Mouse (Mus musculus) kidney, postnatal 0 days (tissue): Measurements from ENCODE around the gene Fam43b. TPM values are rescaled to one million over a fixed set of nuclear protein-coding genes. Genes with fewer than 3 reads are reported as not detected.

Experiments used
- ATAC-seq: fragments of 200-750 bp; cut with Nextera tagmentation; replicated peaks from 2 replicates; pipeline ENCODE4 v1.8.0; 2017; ENCODE audit warnings: low read depth, moderate number of reproducible peaks, moderate TSS enrichment, moderate library complexity; ENCODE audit not compliant: low FRiP score
- DNase-seq: peaks from one replicate; pipeline ENCODE4 v3.0.0-alpha.2; 2016; ENCODE audit warnings: low spot score
- H3K27ac ChIP-seq: fragments of 300-500 bp; sonication (generic); 2 replicates; pipeline ENCODE4 v1.5.1; 2014; ENCODE audit warnings: mild to moderate bottlenecking
- H3K27me3 ChIP-seq: fragments of 300-500 bp; sonication (generic); 2 replicates; pipeline ENCODE4 v1.6.1; 2014; ENCODE audit warnings: low read length, mixed read lengths; ENCODE audit not compliant: insufficient read depth
- H3K36me3 ChIP-seq: fragments of 300-500 bp; sonication (generic); 2 replicates; pipeline ENCODE4 v1.6.1; 2014; ENCODE audit warnings: low read length, mixed read lengths; ENCODE audit not compliant: insufficient read depth
- H3K4me1 ChIP-seq: fragments of 300-500 bp; sonication (generic); replicated peaks from 2 replicates; pipeline ENCODE4 v1.6.1; 2014; ENCODE audit warnings: antibody characterized with exemption, low read length, mixed read lengths; ENCODE audit not compliant: insufficient read depth
- H3K4me2 ChIP-seq: fragments of 300-500 bp; sonication (generic); 2 replicates; pipeline ENCODE4 v1.6.1; 2014; ENCODE audit warnings: mild to moderate bottlenecking, low read length, moderate library complexity, mixed read lengths
- H3K4me3 ChIP-seq: fragments of 300-500 bp; sonication (generic); replicated peaks from 2 replicates; pipeline ENCODE4 v1.5.1; 2014; ENCODE audit warnings: low read depth, low read length
- H3K9ac ChIP-seq: fragments of 300-500 bp; sonication (generic); 2 replicates; pipeline ENCODE4 v1.6.1; 2014; ENCODE audit warnings: low read depth, low read length
- H3K9me3 ChIP-seq: fragments of 300-500 bp; sonication (generic); replicated peaks from 2 replicates; pipeline ENCODE4 v1.6.1; 2016; ENCODE audit warnings: low read length, inconsistent platforms, mixed read lengths
- CTCF ChIP-seq: IDR thresholded peaks from 2 replicates; pipeline ENCODE4 v1.5.1; 2016; ENCODE audit warnings: antibody characterized with exemption, low read depth, mild to moderate bottlenecking, moderate library complexity
- WGBS: fragments of 180-500 bp; shearing (Covaris S2); extraction: QIAGEN DNeasy Blood & Tissue Kit; methylation state at CpG from one replicate; pipeline ENCODE4 v1.1.7; 2014; 5-methylcytosine and 5-hydroxymethylcytosine counted together
- polyA plus RNA-seq: library from polyadenylated mRNA; unstranded; fragments of >200 nt; fragmentation: Nextera tagmentation; extraction: Ambion mirVana; gene quantifications from 2 replicates; pipeline ENCODE4 v1.2.1, GENCODE M21; 2015

Gene Fam43b
- polyA plus RNA-seq, 1 experiment from 2014 or later, result 0.12 TPM

DNA sequence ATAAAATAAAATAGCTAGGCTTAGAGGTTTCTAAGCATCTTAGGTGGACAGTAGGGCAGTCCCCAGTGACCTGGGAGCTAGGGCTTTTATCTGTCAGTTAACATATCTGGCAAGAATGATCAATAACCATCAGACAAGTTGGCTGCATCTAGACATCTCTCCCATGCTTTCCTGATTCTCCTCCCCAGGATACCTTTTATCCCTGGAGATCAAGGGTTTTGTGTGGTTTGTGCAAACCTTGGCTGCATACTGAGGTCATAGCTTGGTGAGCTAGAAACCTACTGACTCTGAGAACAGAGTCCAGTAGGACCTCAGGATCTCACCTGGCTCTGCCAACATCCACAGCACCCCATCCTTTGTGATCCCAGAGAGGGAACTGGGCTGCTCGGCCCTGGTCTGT, 49.0 kb downstream of the Fam43b start:
- WGBS, result 73% methylated on average over 1 of the region's 1 CpGs
- DNase-seq (no peak), ATAC-seq (no peak)
- Histone ChIP-seq H3K4me3 (no peak overlapping the region), H3K27ac (no peak overlapping the region), H3K9me3 (no peaks in the 10 kb centered on the region), H3K27me3 (no peaks in the 10 kb centered on the region), H3K9ac (no peak overlapping the region), H3K4me2 (no peak overlapping the region), H3K4me1 (peaks cover 10% of the 10 kb centered on the region), H3K36me3 (no peaks in the 10 kb centered on the region)
- TF ChIP-seq CTCF, result no peak

GRCm38 (mm10) chr4:138344891-138345545, 51.3 kb downstream of the Fam43b start:
- H3K4me1 ChIP-seq, result peaks cover 10% of the 10 kb centered on the region
- H3K36me3 ChIP-seq, result no peaks in the 10 kb centered on the region
- no peaks in the 10 kb centered on the region for H3K27me3 ChIP-seq
- H3K9ac ChIP-seq, result no peak overlapping the region
- no peak for ATAC-seq
- no peak overlapping the region for H3K27ac ChIP-seq
- no peak for DNase-seq
- H3K9me3 ChIP-seq, result no peaks in the 10 kb centered on the region
- TF ChIP-seq CTCF, result no peak
- no peak overlapping the region for H3K4me2 ChIP-seq
- 75% methylated on average over 9 of the region's 9 CpGs for WGBS
- H3K4me3 ChIP-seq, result no peak overlapping the region

Other genes starting within 250 kb of the Fam43b start
- gene Hp1bp3, start 180.2 kb downstream of the Fam43b start, polyA plus RNA-seq, result 134 and 144 TPM in 2 replicates
- 0.42 and 0.57 TPM in 2 replicates for gene Sh2d5, start 146.1 kb downstream of the Fam43b start, polyA plus RNA-seq
- 0.66 and 0.80 TPM in 2 replicates for gene Kif17, start 146.1 kb downstream of the Fam43b start, polyA plus RNA-seq
- 289 and 325 TPM in 2 replicates for gene Ddost, start 91.8 kb downstream of the Fam43b start, polyA plus RNA-seq
- gene Pink1, start 70.2 kb downstream of the Fam43b start, polyA plus RNA-seq, result 96.1 and 139 TPM in 2 replicates
- gene Cda, start 28.5 kb downstream of the Fam43b start, polyA plus RNA-seq, result 48.1 and 49.5 TPM in 2 replicates
- gene Mul1, start 38.1 kb upstream of the Fam43b start, polyA plus RNA-seq, result 23.6 and 25.3 TPM in 2 replicates
- gene Camk2n1, start 57.8 kb upstream of the Fam43b start, polyA plus RNA-seq, result 13.8 and 14.5 TPM in 2 replicates
- 0.11 and 0.15 TPM in 2 replicates for gene Vwa5b1, start 239.4 kb upstream of the Fam43b start, polyA plus RNA-seq